Mouse (Mus musculus): Measurements from ENCODE around the gene Cd244a.
A peak's percentile ranks its signal among the peaks of the same experiment; 100 is the strongest.

The Cd244a gene

GRCm38 (mm10) chr1:171584584-171584983 lies 25.6 kb downstream of the Cd244a start:
- DNase-seq: no peak

- no peak for DNase-seq
Measured at GRCm38 (mm10) chr1:171604686-171605085, 45.7 kb downstream of the Cd244a start.

- no peak for DNase-seq
Measured at GRCm38 (mm10) chr1:171606656-171607055, 47.7 kb downstream of the Cd244a start.

GRCm38 (mm10) chr1:171607176-171607575 lies 48.2 kb downstream of the Cd244a start, which contains the start of gene Ly9:
Ly9 (minus strand) TSS chr1:171607410.
- no peak for DNase-seq

- DNase-seq: peak; percentile 19
Measured at GRCm38 (mm10) chr1:171610026-171610425, 51.0 kb downstream of the Cd244a start.

- peak; percentile 31 for DNase-seq
Measured at GRCm38 (mm10) chr1:171610781-171611180, 51.8 kb downstream of the Cd244a start.

GRCm38 (mm10) chr1:171613962-171614361 lies 55.0 kb downstream of the Cd244a start:
- DNase-seq: peak; percentile 26

GRCm38 (mm10) chr1:171616881-171617515 lies 58.0 kb downstream of the Cd244a start:
- no peak for DNase-seq

- no peak for DNase-seq
Measured at GRCm38 (mm10) chr1:171619001-171619400, 60.0 kb downstream of the Cd244a start.

GRCm38 (mm10) chr1:171619645-171620044 lies 60.7 kb downstream of the Cd244a start:
- no peak for DNase-seq

- DNase-seq: no peak
Measured at GRCm38 (mm10) chr1:171620091-171620490, 61.1 kb downstream of the Cd244a start.

- DNase-seq: no peak
Measured at GRCm38 (mm10) chr1:171627801-171628200, 68.8 kb downstream of the Cd244a start.

- no peak for DNase-seq
Measured at GRCm38 (mm10) chr1:171629168-171629567, 70.2 kb downstream of the Cd244a start.

- no peak for DNase-seq
Measured at GRCm38 (mm10) chr1:171630041-171630440, 71.0 kb downstream of the Cd244a start.

- DNase-seq: peak; percentile 17
Measured at GRCm38 (mm10) chr1:171630912-171631311, 71.9 kb downstream of the Cd244a start.

- no peak for DNase-seq
Measured at GRCm38 (mm10) chr1:171631447-171631846, 72.5 kb downstream of the Cd244a start.

GRCm38 (mm10) chr1:171635696-171636095 lies 76.7 kb downstream of the Cd244a start:
- no peak for DNase-seq

- DNase-seq: no peak
Measured at GRCm38 (mm10) chr1:171637101-171637500, 78.1 kb downstream of the Cd244a start.

GRCm38 (mm10) chr1:171638686-171639085 lies 79.7 kb downstream of the Cd244a start:
- no peak for DNase-seq

GRCm38 (mm10) chr1:171640796-171641195 lies 81.8 kb downstream of the Cd244a start:
- no peak for DNase-seq

- DNase-seq: no peak
Measured at GRCm38 (mm10) chr1:171643612-171644011, 84.6 kb downstream of the Cd244a start.

GRCm38 (mm10) chr1:171646429-171646940 lies 87.5 kb downstream of the Cd244a start:
- no peak for DNase-seq

GRCm38 (mm10) chr1:171647716-171648115 lies 88.7 kb downstream of the Cd244a start:
- DNase-seq: no peak

GRCm38 (mm10) chr1:171648840-171649239 lies 89.8 kb downstream of the Cd244a start:
- no peak for DNase-seq

GRCm38 (mm10) chr1:171652734-171653133 lies 93.7 kb downstream of the Cd244a start, which contains the start of gene Slamf7:
Slamf7 (minus strand) TSS chr1:171653035.
- DNase-seq: no peak

Measured in retina, postnatal 1 day (tissue).